Mouse (Mus musculus) liver, adult 2 months (tissue): ENCODE measurements at regions not wholly inside any gene's neighbourhood (a gene's known extent, or its start where the extent isn't known, plus 50 kb on each side); places are given as distances from the start of the nearest gene placed in this dataset.

Experiments
- DNase-seq: peaks from one replicate; pipeline ENCODE4 v3.0.0-alpha.2; 2011; ENCODE audit warnings: low read depth, low spot score; ENCODE audit errors: extremely low read depth
- H3K27ac ChIP-seq: fragments of 200-500 bp; replicated peaks from 2 replicates; pipeline ENCODE4 v1.5.1; 2012; ENCODE audit warnings: low read depth, mild to moderate bottlenecking, control low read depth, inconsistent platforms, low read length; ENCODE audit not compliant: insufficient read depth
- H3K27me3 ChIP-seq: fragments of 200-500 bp; 2 replicates; pipeline ENCODE4 v1.6.1; 2012; ENCODE audit warnings: mild to moderate bottlenecking, moderate library complexity, low read length, inconsistent platforms; ENCODE audit not compliant: control insufficient read depth, insufficient read depth
- H3K36me3 ChIP-seq: fragments of 200-500 bp; 2 replicates; pipeline ENCODE4 v1.6.1; 2012; ENCODE audit warnings: low read length, inconsistent platforms; ENCODE audit not compliant: control insufficient read depth, insufficient read depth
- H3K4me1 ChIP-seq: fragments of 200-500 bp; 2 replicates; pipeline ENCODE4 v1.6.1; 2011; ENCODE audit warnings: low read length; ENCODE audit not compliant: control insufficient read depth, insufficient read depth
- H3K4me3 ChIP-seq: fragments of 200-500 bp; 2 replicates; pipeline ENCODE4 v1.5.1; 2011; ENCODE audit warnings: low read depth, mild to moderate bottlenecking, control low read depth, low read length, moderate library complexity; ENCODE audit not compliant: insufficient read depth
- H3K79me2 ChIP-seq: fragments of 200-500 bp; 2 replicates; pipeline ENCODE4 v1.6.1; 2012; ENCODE audit warnings: inconsistent platforms, mild to moderate bottlenecking, low read length, moderate library complexity; ENCODE audit not compliant: control insufficient read depth, insufficient read depth
- H3K9ac ChIP-seq: fragments of 200-500 bp; 2 replicates; pipeline ENCODE4 v1.6.1; 2012; ENCODE audit warnings: low read depth, mild to moderate bottlenecking, control low read depth, inconsistent platforms, low read length
- CTCF ChIP-seq: fragments of 200-500 bp; IDR thresholded peaks from 2 replicates; pipeline ENCODE4 v1.5.1; 2011; ENCODE audit warnings: low read depth, low read length, control low read depth
- POLR2A ChIP-seq: fragments of 200-500 bp; IDR thresholded peaks from 2 replicates; pipeline ENCODE4 v1.6.1; 2011; ENCODE audit warnings: low read length, control low read depth; ENCODE audit not compliant: insufficient read depth; ENCODE audit errors: extremely low read depth
- WGBS: fragments of 180-500 bp; shearing (Covaris S2); methylation state at CpG from one replicate; pipeline ENCODE4 v1.1.7; 2018; 5-methylcytosine and 5-hydroxymethylcytosine counted together

- 50% methylated on average over 7 of the region's 7 CpGs for WGBS
- H3K4me3 ChIP-seq, result no peak overlapping the region
- no peak overlapping the region for H3K9ac ChIP-seq
- no peaks in the 10 kb centered on the region for H3K36me3 ChIP-seq
- peak; percentile 59 for DNase-seq
- no peaks in the 10 kb centered on the region for H3K4me1 ChIP-seq
- no peak overlapping the region for H3K27ac ChIP-seq
- H3K79me2 ChIP-seq, result no peaks in the 10 kb centered on the region
- no peak for TF ChIP-seq POLR2A
- no peak for TF ChIP-seq CTCF
- H3K27me3 ChIP-seq, result no peaks in the 10 kb centered on the region
These were observed 137.0 kb upstream of the Tenm3 start for GRCm38 (mm10) chr8:48980755-48981154.

GRCm38 (mm10) chr8:48970655-48971054 is 126.9 kb upstream of the Tenm3 start:
- Histone ChIP-seq H3K79me2 (no peaks in the 10 kb centered on the region), H3K9ac (no peak overlapping the region), H3K4me1 (no peaks in the 10 kb centered on the region), H3K4me3 (no peak overlapping the region), H3K36me3 (no peaks in the 10 kb centered on the region), H3K27me3 (no peaks in the 10 kb centered on the region), H3K27ac (no peak overlapping the region)
- TF ChIP-seq POLR2A (no peak), CTCF (no peak)
- 92% methylated on average over 5 of the region's 5 CpGs for WGBS
- no peak for DNase-seq

DNA sequence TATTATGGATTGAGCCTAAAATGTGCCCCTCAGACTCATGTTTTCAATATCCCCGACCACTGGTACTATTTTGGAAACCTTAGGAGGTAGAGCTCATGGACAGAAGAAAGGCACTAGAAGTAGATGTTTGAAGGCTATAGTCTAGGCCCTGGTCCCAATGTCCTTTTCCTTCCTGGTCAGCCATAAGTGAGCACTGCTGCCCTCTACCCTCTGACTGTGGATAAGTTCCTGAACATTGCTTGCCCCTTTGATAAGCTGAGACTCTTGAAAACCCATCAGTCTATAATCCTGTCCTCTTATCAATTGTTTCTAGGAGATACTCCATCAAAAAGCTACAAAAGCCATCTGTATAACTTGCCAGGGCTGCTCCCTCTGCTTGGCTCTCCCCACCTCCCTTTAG is 121.2 kb upstream of the Tenm3 start:
- H3K4me1 ChIP-seq, result no peaks in the 10 kb centered on the region
- no peaks in the 10 kb centered on the region for H3K79me2 ChIP-seq
- H3K9ac ChIP-seq, result no peak overlapping the region
- H3K36me3 ChIP-seq, result no peaks in the 10 kb centered on the region
- 69% methylated on average over 1 of the region's 1 CpGs for WGBS
- H3K4me3 ChIP-seq, result no peak overlapping the region
- H3K27me3 ChIP-seq, result no peaks in the 10 kb centered on the region
- no peak overlapping the region for H3K27ac ChIP-seq
- peak; percentile 6 for DNase-seq
- TF ChIP-seq CTCF, result no peak
- TF ChIP-seq POLR2A, result no peak

GRCm38 (mm10) chr8:48957614-48958013 is 113.9 kb upstream of the Tenm3 start:
- no peak for DNase-seq

DNA sequence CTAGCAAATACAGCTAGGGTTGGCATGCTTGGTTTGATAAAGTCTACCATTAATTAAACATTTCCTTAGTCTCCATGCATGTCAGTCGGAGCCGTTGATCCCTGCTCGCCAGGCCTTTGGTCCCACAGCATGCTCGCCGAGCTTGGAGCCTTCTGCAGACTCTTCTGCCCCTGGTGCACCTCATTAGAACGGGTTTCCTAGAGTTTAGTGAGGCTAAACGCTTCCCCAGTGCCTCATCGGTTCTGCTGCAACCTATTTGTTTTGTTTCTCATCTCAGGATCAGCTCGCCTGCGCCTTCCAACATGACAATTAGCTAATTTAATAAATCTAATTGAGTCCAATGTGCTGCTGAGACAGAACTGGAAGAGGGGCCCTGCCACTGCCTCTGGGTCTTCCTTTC is 107.7 kb upstream of the Tenm3 start:
- Histone ChIP-seq H3K27ac (no peak overlapping the region), H3K79me2 (no peaks in the 10 kb centered on the region), H3K9ac (no peak overlapping the region), H3K4me3 (no peak overlapping the region), H3K27me3 (no peaks in the 10 kb centered on the region), H3K4me1 (no peaks in the 10 kb centered on the region), H3K36me3 (no peaks in the 10 kb centered on the region)
- WGBS, result 91% methylated on average over 10 of the region's 10 CpGs
- TF ChIP-seq CTCF (no peak), POLR2A (no peak)
- DNase-seq, result no peak

More at GRCm38 (mm10) chr8:48957614-48958013, 113.9 kb upstream of the Tenm3 start:
- no peaks in the 10 kb centered on the region for H3K4me1 ChIP-seq
- H3K36me3 ChIP-seq, result no peaks in the 10 kb centered on the region
- WGBS, result 82% methylated on average over 5 of the region's 5 CpGs
- no peak overlapping the region for H3K4me3 ChIP-seq
- no peaks in the 10 kb centered on the region for H3K27me3 ChIP-seq
- TF ChIP-seq CTCF, result no peak
- no peak for TF ChIP-seq POLR2A
- no peak overlapping the region for H3K9ac ChIP-seq
- H3K79me2 ChIP-seq, result no peaks in the 10 kb centered on the region
- H3K27ac ChIP-seq, result no peak overlapping the region

- Histone ChIP-seq H3K79me2 (no peaks in the 10 kb centered on the region), H3K27ac (no peak overlapping the region), H3K4me1 (no peaks in the 10 kb centered on the region), H3K36me3 (no peaks in the 10 kb centered on the region), H3K27me3 (no peaks in the 10 kb centered on the region), H3K9ac (no peak overlapping the region), H3K4me3 (no peak overlapping the region)
- whole genome bisulfite sequencing, result 38% methylated on average over 1 of the region's 1 CpGs
- TF ChIP-seq POLR2A (no peak), CTCF (no peak)
- DNase-seq, result no peak
These were observed 100.4 kb upstream of the Tenm3 start for GRCm38 (mm10) chr8:48944177-48944576.
